Mouse (Mus musculus) thymus, adult 2 months (tissue): ENCODE measurements around the gene Aqp6. TPM values are rescaled to one million over a fixed set of nuclear protein-coding genes. Genes with fewer than 3 reads are reported as not detected.

Source experiments
- DNase-seq: peaks from one replicate; pipeline ENCODE4 v3.0.0; 2021
- H3K27ac ChIP-seq: fragments of 200-500 bp; 2 replicates; pipeline ENCODE4 v1.5.1; 2012; ENCODE audit warnings: low read length, control low read depth; ENCODE audit not compliant: control insufficient read depth, insufficient read depth
- H3K27me3 ChIP-seq: fragments of 200-500 bp; 2 replicates; pipeline ENCODE4 v1.6.1; 2012; ENCODE audit warnings: mild to moderate bottlenecking, low read length, moderate library complexity, mixed read lengths; ENCODE audit not compliant: control insufficient read depth, insufficient read depth
- H3K36me3 ChIP-seq: fragments of 200-500 bp; 2 replicates; pipeline ENCODE4 v1.6.1; 2012; ENCODE audit warnings: mild to moderate bottlenecking, low read length, moderate library complexity; ENCODE audit not compliant: control insufficient read depth, insufficient read depth
- H3K4me1 ChIP-seq: fragments of 200-500 bp; replicated peaks from 2 replicates; pipeline ENCODE4 v1.6.1; 2012; ENCODE audit warnings: low read length; ENCODE audit not compliant: control insufficient read depth, insufficient read depth
- H3K4me3 ChIP-seq: fragments of 200-500 bp; 2 replicates; pipeline ENCODE4 v1.5.1; 2012; ENCODE audit warnings: mild to moderate bottlenecking, low read length, control low read depth, moderate library complexity; ENCODE audit not compliant: control insufficient read depth, insufficient read depth
- CTCF ChIP-seq: fragments of 200-500 bp; IDR thresholded peaks from 2 replicates; pipeline ENCODE4 v1.5.1; 2012; ENCODE audit warnings: mild to moderate bottlenecking, control low read depth, low read length, moderate library complexity, borderline replicate concordance; ENCODE audit not compliant: control insufficient read depth, poor library complexity, insufficient read depth; ENCODE audit errors: extremely low read depth
- POLR2A ChIP-seq: fragments of 200-500 bp; IDR thresholded peaks from 2 replicates; pipeline ENCODE4 v1.6.1; 2012; ENCODE audit warnings: mild to moderate bottlenecking, low read length, control low read depth, moderate library complexity; ENCODE audit not compliant: control insufficient read depth, poor library complexity, insufficient read depth; ENCODE audit errors: extremely low read depth
- WGBS: fragments of 180-500 bp; shearing (Covaris S2); methylation state at CpG from one replicate; pipeline ENCODE4 v1.1.7; 2018; 5-methylcytosine and 5-hydroxymethylcytosine counted together
- polyA plus RNA-seq: library from polyadenylated mRNA; depleted of rRNA; stranded (reverse); fragments of >200 nt; gene quantifications from 2 replicates; pipeline ENCODE4 v1.2.3, GENCODE M21; 2012

Aqp6 gene
- polyA plus RNA-seq, 1 experiment = 0.24 TPM

GRCm38 (mm10) chr15:99642622-99643021 lies 41.4 kb downstream of the Aqp6 start:
- peaks cover 22% of the 10 kb centered on the region for H3K36me3 ChIP-seq
- no peak for DNase-seq
- no peaks in the 10 kb centered on the region for H3K27me3 ChIP-seq
- no peak overlapping the region for H3K27ac ChIP-seq
- WGBS = 96% methylated on average over 6 of the region's 6 CpGs
- no peak overlapping the region for H3K4me3 ChIP-seq
- H3K4me1 ChIP-seq = peaks cover 13% of the 10 kb centered on the region; the same call in 1 of the 2 replicates
- no peak for TF ChIP-seq POLR2A

GRCm38 (mm10) chr15:99643832-99644231 lies 42.6 kb downstream of the Aqp6 start:
- Histone ChIP-seq H3K4me1 (peaks cover 13% of the 10 kb centered on the region; the same call in 1 of the 2 replicates), H3K27me3 (no peaks in the 10 kb centered on the region), H3K36me3 (peaks cover 12% of the 10 kb centered on the region), H3K27ac (no peak overlapping the region), H3K4me3 (no peak overlapping the region)
- DNase-seq = no peak
- TF ChIP-seq POLR2A (no peak), CTCF (no peak)
- WGBS = 72% methylated on average over 10 of the region's 10 CpGs

GRCm38 (mm10) chr15:99644776-99645175 lies 43.6 kb downstream of the Aqp6 start:
- H3K27ac ChIP-seq = no peak overlapping the region
- no peak for DNase-seq
- H3K4me1 ChIP-seq = peaks cover 16% of the 10 kb centered on the region
- no peak overlapping the region for H3K4me3 ChIP-seq
- TF ChIP-seq POLR2A = no peak
- no peak for TF ChIP-seq CTCF
- H3K36me3 ChIP-seq = peaks cover 3% of the 10 kb centered on the region
- H3K27me3 ChIP-seq = no peaks in the 10 kb centered on the region
- 58% methylated on average over 7 of the region's 7 CpGs for WGBS

GRCm38 (mm10) chr15:99648326-99648725 lies 47.1 kb downstream of the Aqp6 start:
- Histone ChIP-seq H3K27me3 (no peaks in the 10 kb centered on the region), H3K27ac (no peak overlapping the region), H3K36me3 (no peaks in the 10 kb centered on the region), H3K4me3 (no peak overlapping the region), H3K4me1 (peaks cover 20% of the 10 kb centered on the region)
- no peak for DNase-seq
- 81% methylated on average over 4 of the region's 4 CpGs for WGBS
- TF ChIP-seq CTCF = no peak
- TF ChIP-seq POLR2A = no peak

GRCm38 (mm10) chr15:99649067-99649761 lies 48.0 kb downstream of the Aqp6 start:
- Histone ChIP-seq H3K4me3 (no peak overlapping the region), H3K4me1 (peaks cover 20% of the 10 kb centered on the region), H3K36me3 (no peaks in the 10 kb centered on the region), H3K27ac (no peak overlapping the region), H3K27me3 (no peaks in the 10 kb centered on the region)
- DNase-seq = no peak
- WGBS = 78% methylated on average over 6 of the region's 6 CpGs
- TF ChIP-seq POLR2A = no peak
- TF ChIP-seq CTCF = no peak

GRCm38 (mm10) chr15:99650304-99650703 lies 49.1 kb downstream of the Aqp6 start:
- no peaks in the 10 kb centered on the region for H3K36me3 ChIP-seq
- 60% methylated on average over 2 of the region's 2 CpGs for WGBS
- no peak overlapping the region for H3K4me3 ChIP-seq
- TF ChIP-seq POLR2A (no peak), CTCF (no peak)
- peaks cover 6% of the 10 kb centered on the region; the same call in 1 of the 2 replicates for H3K27me3 ChIP-seq
- no peak for DNase-seq
- peaks cover 16% of the 10 kb centered on the region for H3K4me1 ChIP-seq
- no peak overlapping the region for H3K27ac ChIP-seq
